Mouse (Mus musculus): ENCODE results near the gene Olfr453. TPM values are rescaled to one million over a fixed set of nuclear protein-coding genes. Genes with fewer than 3 reads are reported as not detected.
A peak's percentile ranks its signal among the peaks of the same experiment; 100 is the strongest.

Olfr453 gene
- polyA plus RNA-seq (2012): not detected in 2 replicates

GRCm38 (mm10) chr6:42739071-42739470, at the start of gene Olfr453:
Gene Olfr453, plus strand, starts transcription at chr6:42739371.
- Histone ChIP-seq H3K4me1 (ENCODE audit: control insufficient read depth) (no peaks in the 10 kb centered on the region), H3K4me3 (replicated peaks) (no peak within 1 kb of the TSS), H3K27me3 (ENCODE audit: control insufficient read depth) (no peaks in the 10 kb centered on the region), H3K9me3 (ENCODE audit: control insufficient read depth, low read length) (no peaks in the 10 kb centered on the region), H3K36me3 (ENCODE audit: control insufficient read depth) (no peaks in the 10 kb centered on the region)
- TF ChIP-seq GATA1 (IDR thresholded peaks at IDR 0.05; ENCODE audit: low read length) (no peak), TAL1 (IDR thresholded peaks at IDR 0.05; ENCODE audit: low read length) (no peak)

GRCm38 (mm10) chr6:42689761-42690160, 49.4 kb upstream of the Olfr453 start:
- TF ChIP-seq GATA1 (IDR thresholded peaks at IDR 0.05; ENCODE audit: low read length): no peak
- TF ChIP-seq TAL1 (IDR thresholded peaks at IDR 0.05; ENCODE audit: low read length): no peak
- Histone ChIP-seq H3K36me3 (ENCODE audit: control insufficient read depth) (no peaks in the 10 kb centered on the region), H3K4me1 (ENCODE audit: control insufficient read depth) (peaks cover 23% of the 10 kb centered on the region), H3K27me3 (ENCODE audit: control insufficient read depth) (no peaks in the 10 kb centered on the region), H3K4me3 (replicated peaks) (no peak overlapping the region), H3K9me3 (ENCODE audit: control insufficient read depth, low read length) (no peaks in the 10 kb centered on the region)

GRCm38 (mm10) chr6:42692154-42692516, 47.0 kb upstream of the Olfr453 start:
- TF ChIP-seq GATA1 (IDR thresholded peaks at IDR 0.05; ENCODE audit: low read length) (no peak), TAL1 (IDR thresholded peaks at IDR 0.05; ENCODE audit: low read length) (no peak)
- H3K27me3 ChIP-seq (ENCODE audit: control insufficient read depth): no peaks in the 10 kb centered on the region
- peak overlapping the region; percentile 68 for H3K4me3 ChIP-seq (replicated peaks)
- peaks cover 23% of the 10 kb centered on the region for H3K4me1 ChIP-seq (ENCODE audit: control insufficient read depth)
- no peaks in the 10 kb centered on the region for H3K9me3 ChIP-seq (ENCODE audit: control insufficient read depth, low read length)
- H3K36me3 ChIP-seq (ENCODE audit: control insufficient read depth): no peaks in the 10 kb centered on the region

GRCm38 (mm10) chr6:42692517-42693190, 46.5 kb upstream of the Olfr453 start:
- H3K9me3 ChIP-seq (ENCODE audit: control insufficient read depth, low read length): no peaks in the 10 kb centered on the region
- H3K4me3 ChIP-seq (replicated peaks): peak overlapping the region; percentile 68
- peaks cover 23% of the 10 kb centered on the region for H3K4me1 ChIP-seq (ENCODE audit: control insufficient read depth)
- no peak for TF ChIP-seq TAL1 (IDR thresholded peaks at IDR 0.05; ENCODE audit: low read length)
- no peak for TF ChIP-seq GATA1 (IDR thresholded peaks at IDR 0.05; ENCODE audit: low read length)
- H3K36me3 ChIP-seq (ENCODE audit: control insufficient read depth): no peaks in the 10 kb centered on the region
- no peaks in the 10 kb centered on the region for H3K27me3 ChIP-seq (ENCODE audit: control insufficient read depth)

- no peaks in the 10 kb centered on the region for H3K27me3 ChIP-seq (ENCODE audit: control insufficient read depth)
- peak within 1 kb of the TSS; percentile 46 for H3K4me3 ChIP-seq (replicated peaks)
- TF ChIP-seq GATA1 (IDR thresholded peaks at IDR 0.05; ENCODE audit: low read length) (no peak), TAL1 (IDR thresholded peaks at IDR 0.05; ENCODE audit: low read length) (no peak)
- peaks cover 3% of the 10 kb centered on the region for H3K4me1 ChIP-seq (ENCODE audit: control insufficient read depth)
- H3K9me3 ChIP-seq (ENCODE audit: control insufficient read depth, low read length): no peaks in the 10 kb centered on the region
- H3K36me3 ChIP-seq (ENCODE audit: control insufficient read depth): no peaks in the 10 kb centered on the region
Observed at GRCm38 (mm10) chr6:42709291-42710211, 29.6 kb upstream of the Olfr453 start, which contains the start of gene Tcaf1. Gene Tcaf1, minus strand, starts transcription at chr6:42710088.

GRCm38 (mm10) chr6:42714668-42715067, 24.5 kb upstream of the Olfr453 start:
- TF ChIP-seq GATA1 (IDR thresholded peaks at IDR 0.05; ENCODE audit: low read length): no peak
- TF ChIP-seq TAL1 (IDR thresholded peaks at IDR 0.05; ENCODE audit: low read length): no peak
- Histone ChIP-seq H3K4me3 (replicated peaks) (no peak overlapping the region), H3K27me3 (ENCODE audit: control insufficient read depth) (no peaks in the 10 kb centered on the region), H3K36me3 (ENCODE audit: control insufficient read depth) (no peaks in the 10 kb centered on the region), H3K4me1 (ENCODE audit: control insufficient read depth) (peaks cover 3% of the 10 kb centered on the region), H3K9me3 (ENCODE audit: control insufficient read depth, low read length) (no peaks in the 10 kb centered on the region)

- H3K4me1 ChIP-seq (ENCODE audit: control insufficient read depth): no peaks in the 10 kb centered on the region
- no peaks in the 10 kb centered on the region for H3K9me3 ChIP-seq (ENCODE audit: control insufficient read depth, low read length)
- no peaks in the 10 kb centered on the region for H3K27me3 ChIP-seq (ENCODE audit: control insufficient read depth)
- no peak for TF ChIP-seq TAL1 (IDR thresholded peaks at IDR 0.05; ENCODE audit: low read length)
- no peak for TF ChIP-seq GATA1 (IDR thresholded peaks at IDR 0.05; ENCODE audit: low read length)
- no peaks in the 10 kb centered on the region for H3K36me3 ChIP-seq (ENCODE audit: control insufficient read depth)
- no peak overlapping the region for H3K4me3 ChIP-seq (replicated peaks)
Observed at GRCm38 (mm10) chr6:42717973-42718372, 21.2 kb upstream of the Olfr453 start.

- Histone ChIP-seq H3K4me1 (ENCODE audit: control insufficient read depth) (no peaks in the 10 kb centered on the region), H3K4me3 (replicated peaks) (no peak overlapping the region), H3K9me3 (ENCODE audit: control insufficient read depth, low read length) (no peaks in the 10 kb centered on the region), H3K36me3 (ENCODE audit: control insufficient read depth) (no peaks in the 10 kb centered on the region), H3K27me3 (ENCODE audit: control insufficient read depth) (no peaks in the 10 kb centered on the region)
- TF ChIP-seq GATA1 (IDR thresholded peaks at IDR 0.05; ENCODE audit: low read length) (no peak), TAL1 (IDR thresholded peaks at IDR 0.05; ENCODE audit: low read length) (no peak)
Observed at GRCm38 (mm10) chr6:42742303-42742702, 3.1 kb downstream of the Olfr453 start.

- TF ChIP-seq GATA1 (IDR thresholded peaks at IDR 0.05; ENCODE audit: low read length) (no peak), TAL1 (IDR thresholded peaks at IDR 0.05; ENCODE audit: low read length) (no peak)
- Histone ChIP-seq H3K4me1 (ENCODE audit: control insufficient read depth) (no peaks in the 10 kb centered on the region), H3K27me3 (ENCODE audit: control insufficient read depth) (no peaks in the 10 kb centered on the region), H3K4me3 (replicated peaks) (no peak overlapping the region), H3K36me3 (ENCODE audit: control insufficient read depth) (no peaks in the 10 kb centered on the region), H3K9me3 (ENCODE audit: control insufficient read depth, low read length) (no peaks in the 10 kb centered on the region)
Observed at GRCm38 (mm10) chr6:42747846-42748245, 8.7 kb downstream of the Olfr453 start.
